Mouse (Mus musculus) large intestine, adult 2 months (tissue): ENCODE measurements around the gene Me3. TPM values are rescaled to one million over a fixed set of nuclear protein-coding genes. Genes with fewer than 3 reads are reported as not detected.
A peak's percentile ranks its signal among the peaks of the same experiment; 100 is the strongest.
"Not testable (repeated sequence)": the region's sequence is repeated elsewhere in the genome, so short reads cannot be mapped to it uniquely, and the experiment has no call there.

Experiments used
- DNase-seq: peaks from one replicate; pipeline ENCODE4 v3.0.0-alpha.2; 2012; ENCODE audit warnings: low read depth, low spot score
- WGBS: fragments of 180-500 bp; shearing (Covaris S2); methylation state at CpG from one replicate; pipeline ENCODE4 v1.1.7; 2018; 5-methylcytosine and 5-hydroxymethylcytosine counted together
- polyA plus RNA-seq: library from polyadenylated mRNA; depleted of rRNA; stranded (reverse); fragments of >200 nt; gene quantifications from 2 replicates; pipeline ENCODE4 v1.2.3, GENCODE M21; 2012

Me3 gene
- polyA plus RNA-seq, 1 experiment, result 6.3 TPM

GRCm38 (mm10) chr7:89720256-89720655 is 88.1 kb downstream of the Me3 start:
- 21% methylated on average over 2 of the region's 2 CpGs for WGBS
- peak; percentile 55 for DNase-seq

GRCm38 (mm10) chr7:89726712-89727111 is 94.5 kb downstream of the Me3 start:
- DNase-seq, result no peak
- WGBS, result 83% methylated on average over 3 of the region's 3 CpGs

GRCm38 (mm10) chr7:89727615-89728014 is 95.4 kb downstream of the Me3 start:
- no peak for DNase-seq
- WGBS, result 91% methylated on average over 1 of the region's 1 CpGs

GRCm38 (mm10) chr7:89728393-89728792 is 96.2 kb downstream of the Me3 start:
- no peak for DNase-seq
- WGBS, result 72% methylated on average over 3 of the region's 3 CpGs

GRCm38 (mm10) chr7:89730514-89730913 is 98.3 kb downstream of the Me3 start:
- no peak for DNase-seq
- WGBS, result 64% methylated on average over 2 of the region's 2 CpGs

- WGBS, result 97% methylated on average over 2 of the region's 2 CpGs
- not testable (repeated sequence) for DNase-seq
Measured at GRCm38 (mm10) chr7:89731115-89731514, 98.9 kb downstream of the Me3 start.

GRCm38 (mm10) chr7:89748415-89748814 is 116.2 kb downstream of the Me3 start:
- no peak for DNase-seq
- WGBS, result 57% methylated on average over 7 of the region's 7 CpGs

GRCm38 (mm10) chr7:89749183-89749582 is 117.0 kb downstream of the Me3 start:
- no peak for DNase-seq
- 26% methylated on average over 2 of the region's 2 CpGs for WGBS

- 84% methylated on average over 5 of the region's 5 CpGs for WGBS
- DNase-seq, result no peak
Measured at GRCm38 (mm10) chr7:89766678-89767508, 134.7 kb downstream of the Me3 start.

- no peak for DNase-seq
- WGBS, result 22% methylated on average over 9 of the region's 9 CpGs
Measured at GRCm38 (mm10) chr7:89769106-89769896, 137.1 kb downstream of the Me3 start.

GRCm38 (mm10) chr7:89770021-89770420 is 137.8 kb downstream of the Me3 start:
- 73% methylated on average over 6 of the region's 6 CpGs for WGBS
- no peak for DNase-seq

- WGBS, result 41% methylated on average over 5 of the region's 5 CpGs
- no peak for DNase-seq
Measured at GRCm38 (mm10) chr7:89772906-89773305, 140.7 kb downstream of the Me3 start.

GRCm38 (mm10) chr7:89773352-89773921 is 141.2 kb downstream of the Me3 start:
- DNase-seq, result peak; percentile 75
- 23% methylated on average over 3 of the region's 3 CpGs for WGBS

- 28% methylated on average over 2 of the region's 2 CpGs for WGBS
- DNase-seq, result no peak
Measured at GRCm38 (mm10) chr7:89773926-89774325, 141.7 kb downstream of the Me3 start.

- 98% methylated on average over 2 of the region's 2 CpGs for WGBS
- DNase-seq, result no peak
Measured at GRCm38 (mm10) chr7:89775848-89776247, 143.7 kb downstream of the Me3 start.

- no peak for DNase-seq
- 58% methylated on average over 1 of the region's 1 CpGs for WGBS
Measured at GRCm38 (mm10) chr7:89781391-89781790, 149.2 kb downstream of the Me3 start.

GRCm38 (mm10) chr7:89787735-89788134 is 155.5 kb downstream of the Me3 start:
- peak; percentile 62 for DNase-seq

GRCm38 (mm10) chr7:89792576-89792975 is 160.4 kb downstream of the Me3 start:
- WGBS, result 90% methylated on average over 1 of the region's 1 CpGs
- no peak for DNase-seq

More at GRCm38 (mm10) chr7:89787735-89788134, 155.5 kb downstream of the Me3 start:
- 34% methylated on average over 7 of the region's 7 CpGs for WGBS

- 29% methylated on average over 3 of the region's 3 CpGs for whole genome bisulfite sequencing
- no peak for DNase-seq
Measured at GRCm38 (mm10) chr7:89795366-89795765, 163.2 kb downstream of the Me3 start.

- no peak for DNase-seq
- 79% methylated on average over 6 of the region's 6 CpGs for WGBS
Measured at GRCm38 (mm10) chr7:89796351-89796801, 164.2 kb downstream of the Me3 start.
